Mouse (Mus musculus) MEL (cell line): ENCODE data around the gene Sub1.

Source experiments
- CTCF ChIP-seq, 3 experiments: IDR thresholded peaks in 2 of 3; conservative IDR thresholded peaks in 1 of 3; 2 replicates each; pipeline ENCODE4 v1.5.1; 2011 to 2012; ENCODE audit warnings: low read length in 3 of 3, low read depth in 2 of 3, mild to moderate bottlenecking in 2 of 3, improper control_type of control experiment in 1 of 3, inconsistent platforms in 1 of 3, mixed read lengths in 1 of 3, moderate library complexity in 1 of 3; ENCODE audit not compliant: control insufficient read depth in 1 of 3, insufficient read depth in 1 of 3, poor library complexity in 1 of 3, severe bottlenecking in 1 of 3
- ELF1 ChIP-seq: IDR thresholded peaks from 2 replicates; pipeline ENCODE4 v1.6.1; 2014; ENCODE audit warnings: low read depth, mild to moderate bottlenecking, inconsistent platforms, low read length, improper control_type of control experiment, moderate library complexity
- EP300 ChIP-seq, 2 experiments: IDR thresholded peaks; 2 replicates each; pipeline ENCODE4 v1.6.1; 2011; ENCODE audit warnings: improper control_type of control experiment in 2 of 2, low read length in 2 of 2, low read depth in 1 of 2, mild to moderate bottlenecking in 1 of 2
- ETS1 ChIP-seq: IDR thresholded peaks from 2 replicates; pipeline ENCODE4 v1.6.1; 2012; ENCODE audit warnings: low read depth, mild to moderate bottlenecking, inconsistent platforms, low read length, improper control_type of control experiment, moderate library complexity
- GABPA ChIP-seq: IDR thresholded peaks from 2 replicates; pipeline ENCODE4 v1.6.1; 2012; ENCODE audit warnings: low read depth, mild to moderate bottlenecking, inconsistent platforms, low read length, improper control_type of control experiment, moderate library complexity
- GATA1 ChIP-seq: IDR thresholded peaks from 2 replicates; pipeline ENCODE4 v1.6.1; 2011; ENCODE audit warnings: low read depth, low read length, improper control_type of control experiment
- MYC ChIP-seq: IDR thresholded peaks from 2 replicates; pipeline ENCODE4 v1.6.1; 2011; ENCODE audit warnings: low read depth, mild to moderate bottlenecking, low read length, improper control_type of control experiment, moderate library complexity
- POLR2A ChIP-seq, 2 experiments: IDR thresholded peaks; 2 replicates each; pipeline ENCODE4 v1.6.1; 2011 to 2012; ENCODE audit warnings: low read length in 2 of 2, mild to moderate bottlenecking in 2 of 2, control low read depth in 1 of 2, improper control_type of control experiment in 1 of 2, low read depth in 1 of 2, moderate library complexity in 1 of 2; ENCODE audit not compliant: control insufficient read depth in 1 of 2, insufficient read depth in 1 of 2, poor library complexity in 1 of 2
- POLR2AphosphoS5 ChIP-seq: IDR thresholded peaks from 2 replicates; pipeline ENCODE4 v1.6.1; 2012; ENCODE audit warnings: low read depth, borderline replicate concordance, mild to moderate bottlenecking, inconsistent platforms, low read length, moderate library complexity, mixed read lengths
- TAL1 ChIP-seq: IDR thresholded peaks from 2 replicates; pipeline ENCODE4 v1.6.1; 2012; ENCODE audit warnings: mild to moderate bottlenecking, inconsistent platforms, low read length, moderate library complexity, mixed read lengths
- TBP ChIP-seq: IDR thresholded peaks from 2 replicates; pipeline ENCODE4 v1.8.0; 2011; ENCODE audit warnings: low read depth, low read length, improper control_type of control experiment
- ZNF384 ChIP-seq: IDR thresholded peaks from 2 replicates; pipeline ENCODE4 v1.6.1; 2012; ENCODE audit warnings: low read depth, mild to moderate bottlenecking, inconsistent platforms, low read length, improper control_type of control experiment

GRCm38 (mm10) chr15:12014197-12014905, 17.6 kb upstream of the Sub1 start:
- TF ChIP-seq POLR2A (IDR thresholded peaks at IDR 0.05; ENCODE audit: control insufficient read depth in 1 of 2, insufficient read depth in 1 of 2, low read depth in 1 of 2, low read length in 2 of 2, poor library complexity in 1 of 2) = no peak
- TF ChIP-seq GATA1 = no peak
- TF ChIP-seq EP300 (IDR thresholded peaks at IDR 0.05; ENCODE audit: low read depth in 1 of 2, low read length in 2 of 2) = no peak
- no peak for TF ChIP-seq TBP
- no peak for TF ChIP-seq ZNF384
- TF ChIP-seq TAL1 = no peak
- no peak for TF ChIP-seq GABPA
- no peak for TF ChIP-seq MYC
- TF ChIP-seq POLR2AphosphoS5 = no peak
- no peak for TF ChIP-seq ELF1
- no peak for TF ChIP-seq ETS1
- TF ChIP-seq CTCF (IDR thresholded peaks at IDR 0.05 in 2 of 3, conservative IDR thresholded peaks at IDR 0.05 in 1 of 3; ENCODE audit: control insufficient read depth in 1 of 3, insufficient read depth in 1 of 3, low read depth in 2 of 3, low read length in 3 of 3, poor library complexity in 1 of 3, severe bottlenecking in 1 of 3) = no peak
